Mouse (Mus musculus): Measurements from ENCODE around the gene Igfbp1. TPM values are rescaled to one million over a fixed set of nuclear protein-coding genes. Genes with fewer than 3 reads are reported as not detected.
A peak's percentile ranks its signal among the peaks of the same experiment; 100 is the strongest.

The Igfbp1 gene
- polyA plus RNA-seq (2015; fragmentation: Nextera tagmentation; extraction: Ambion mirVana): 0.32 and 0.38 TPM in 2 replicates

DNA sequence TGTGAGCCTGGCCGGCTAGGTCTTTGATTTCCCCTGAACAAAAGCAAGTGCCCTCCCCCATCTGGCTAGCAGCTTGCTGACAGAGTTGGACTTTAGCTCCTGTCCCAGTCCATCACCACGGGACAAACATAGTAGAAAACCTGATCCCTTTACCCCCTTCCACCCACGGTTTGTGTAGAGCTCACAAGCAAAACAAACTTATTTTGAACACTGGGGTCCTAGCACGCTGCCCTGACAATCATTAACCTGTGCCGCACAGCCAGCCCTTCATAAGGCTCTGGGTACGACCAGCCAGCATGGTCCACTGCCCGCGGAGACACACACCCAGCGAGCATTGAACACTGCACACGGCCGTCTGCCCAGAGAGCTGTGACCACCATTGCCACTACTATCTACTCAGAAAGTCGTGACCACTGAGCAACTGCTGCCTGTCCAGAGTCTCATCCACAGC lies at the start of gene Igfbp1:
Gene Igfbp1 (plus strand): TSS at position 292 of the 451 bp plus-strand sequence.
- H3K36me3 ChIP-seq: no peaks in the 10 kb centered on the region
- H3K4me2 ChIP-seq: no peak within 1 kb of the TSS
- peaks cover 6% of the 10 kb centered on the region for H3K4me1 ChIP-seq (replicated peaks)
- H3K9me3 ChIP-seq: no peaks in the 10 kb centered on the region
- H3K27me3 ChIP-seq: no peaks in the 10 kb centered on the region
- 29% methylated on average over 12 of the region's 12 CpGs for WGBS
- H3K9ac ChIP-seq: no peak within 1 kb of the TSS
- H3K27ac ChIP-seq (replicated peaks): no peak within 1 kb of the TSS
- H3K4me3 ChIP-seq: no peak within 1 kb of the TSS
- no peak for ATAC-seq (ENCODE audit: low read depth)

- Histone ChIP-seq H3K4me3 (no peak overlapping the region), H3K4me1 (replicated peaks) (no peaks in the 10 kb centered on the region), H3K9ac (no peak overlapping the region), H3K9me3 (no peaks in the 10 kb centered on the region), H3K36me3 (peaks cover 29% of the 10 kb centered on the region), H3K4me2 (no peak overlapping the region), H3K27ac (replicated peaks) (no peak overlapping the region), H3K27me3 (no peaks in the 10 kb centered on the region)
- no peak for ATAC-seq (ENCODE audit: low read depth)
- 81% methylated on average over 7 of the region's 7 CpGs for WGBS
Observed at GRCm38 (mm10) chr11:7147945-7148344, 49.6 kb upstream of the Igfbp1 start.

DNA sequence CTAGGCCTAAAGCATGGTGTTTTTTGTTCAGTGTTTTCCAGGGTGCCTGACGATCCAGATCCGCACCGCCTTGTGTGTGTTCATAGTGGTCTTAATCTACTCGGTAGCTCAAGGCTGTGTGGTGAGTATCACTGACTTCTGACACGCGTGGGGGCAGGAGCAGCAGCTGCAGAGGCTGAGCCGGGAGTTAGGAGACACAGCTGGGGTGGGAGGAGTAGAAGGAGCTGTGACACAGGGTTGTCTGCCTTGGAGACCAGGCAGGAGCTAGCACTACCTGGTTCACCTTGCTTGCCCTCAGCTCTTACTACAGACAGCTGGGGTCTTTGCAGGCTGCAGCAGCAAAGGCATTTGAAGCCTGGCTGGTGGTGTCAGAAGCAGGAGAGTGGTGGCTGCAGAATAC lies 48.1 kb upstream of the Igfbp1 start:
- no peak overlapping the region for H3K4me2 ChIP-seq
- H3K36me3 ChIP-seq: peaks cover 29% of the 10 kb centered on the region
- no peak overlapping the region for H3K27ac ChIP-seq (replicated peaks)
- no peaks in the 10 kb centered on the region for H3K4me1 ChIP-seq (replicated peaks)
- no peaks in the 10 kb centered on the region for H3K9me3 ChIP-seq
- no peaks in the 10 kb centered on the region for H3K27me3 ChIP-seq
- WGBS: 84% methylated on average over 7 of the region's 7 CpGs
- no peak overlapping the region for H3K9ac ChIP-seq
- H3K4me3 ChIP-seq: no peak overlapping the region
- ATAC-seq (ENCODE audit: low read depth): no peak

- no peaks in the 10 kb centered on the region for H3K9me3 ChIP-seq
- no peaks in the 10 kb centered on the region for H3K4me1 ChIP-seq (replicated peaks)
- no peak for ATAC-seq (ENCODE audit: low read depth)
- H3K27ac ChIP-seq (replicated peaks): no peak overlapping the region
- no peak overlapping the region for H3K4me3 ChIP-seq
- no peak overlapping the region for H3K9ac ChIP-seq
- H3K27me3 ChIP-seq: no peaks in the 10 kb centered on the region
- 84% methylated on average over 8 of the region's 8 CpGs for WGBS
- no peak overlapping the region for H3K4me2 ChIP-seq
- peaks cover 21% of the 10 kb centered on the region for H3K36me3 ChIP-seq
Observed at GRCm38 (mm10) chr11:7150511-7150910, 47.1 kb upstream of the Igfbp1 start.

GRCm38 (mm10) chr11:7152371-7152770 lies 45.2 kb upstream of the Igfbp1 start:
- H3K27ac ChIP-seq (replicated peaks): no peak overlapping the region
- no peak for ATAC-seq (ENCODE audit: low read depth)
- no peak overlapping the region for H3K4me3 ChIP-seq
- H3K27me3 ChIP-seq: no peaks in the 10 kb centered on the region
- no peak overlapping the region for H3K9ac ChIP-seq
- no peak overlapping the region for H3K4me2 ChIP-seq
- WGBS: 96% methylated on average over 12 of the region's 12 CpGs
- H3K9me3 ChIP-seq: no peaks in the 10 kb centered on the region
- peaks cover 10% of the 10 kb centered on the region; the same call in 1 of the 2 replicates for H3K36me3 ChIP-seq
- H3K4me1 ChIP-seq (replicated peaks): no peaks in the 10 kb centered on the region

DNA sequence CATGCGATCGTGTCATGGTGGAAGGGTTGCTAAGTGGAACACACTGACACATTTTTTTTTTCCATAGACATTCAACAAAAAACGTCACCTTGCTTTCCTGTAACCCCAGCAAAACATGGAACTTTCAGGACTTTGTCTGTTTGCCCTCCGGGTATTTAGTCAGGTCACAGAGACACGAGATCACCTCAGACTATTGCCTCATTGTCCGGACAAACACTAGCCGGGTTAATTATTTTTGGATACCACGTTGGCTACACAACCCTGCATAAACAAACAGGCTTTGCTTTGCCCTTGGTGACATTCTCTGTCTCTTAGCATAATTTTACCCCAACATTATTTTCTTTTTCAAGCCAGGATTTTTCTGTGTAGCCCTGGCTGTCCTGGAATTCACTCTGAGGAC lies 44.5 kb upstream of the Igfbp1 start:
- H3K4me2 ChIP-seq: no peak overlapping the region
- no peak for ATAC-seq (ENCODE audit: low read depth)
- H3K9me3 ChIP-seq: no peaks in the 10 kb centered on the region
- H3K4me3 ChIP-seq: no peak overlapping the region
- no peaks in the 10 kb centered on the region for H3K27me3 ChIP-seq
- no peaks in the 10 kb centered on the region for H3K4me1 ChIP-seq (replicated peaks)
- H3K36me3 ChIP-seq: peaks cover 10% of the 10 kb centered on the region; the same call in 1 of the 2 replicates
- no peak overlapping the region for H3K27ac ChIP-seq (replicated peaks)
- H3K9ac ChIP-seq: no peak overlapping the region
- WGBS: 78% methylated on average over 8 of the region's 8 CpGs

- no peaks in the 10 kb centered on the region for H3K9me3 ChIP-seq
- whole genome bisulfite sequencing: 66% methylated on average over 4 of the region's 4 CpGs
- H3K4me1 ChIP-seq (replicated peaks): peaks cover 13% of the 10 kb centered on the region
- no peak overlapping the region for H3K27ac ChIP-seq (replicated peaks)
- H3K36me3 ChIP-seq: peaks cover 9% of the 10 kb centered on the region; the same call in 1 of the 2 replicates
- H3K4me3 ChIP-seq: no peak overlapping the region
- H3K4me2 ChIP-seq: no peak overlapping the region
- no peak for ATAC-seq (ENCODE audit: low read depth)
- no peak overlapping the region for H3K9ac ChIP-seq
- H3K27me3 ChIP-seq: no peaks in the 10 kb centered on the region
Observed at GRCm38 (mm10) chr11:7156427-7156826, 41.2 kb upstream of the Igfbp1 start.

GRCm38 (mm10) chr11:7158196-7158595 lies 39.4 kb upstream of the Igfbp1 start:
- Histone ChIP-seq H3K36me3 (no peaks in the 10 kb centered on the region), H3K27ac (replicated peaks) (no peak overlapping the region), H3K4me3 (no peak overlapping the region), H3K4me2 (no peak overlapping the region), H3K27me3 (no peaks in the 10 kb centered on the region), H3K9me3 (no peaks in the 10 kb centered on the region), H3K4me1 (replicated peaks) (peaks cover 14% of the 10 kb centered on the region), H3K9ac (no peak overlapping the region)
- WGBS: 90% methylated on average over 6 of the region's 6 CpGs
- ATAC-seq (ENCODE audit: low read depth): no peak

- 0 out of 2 replicates have a peak overlapping the region, but pooled peaks have one; percentile 38 for H3K27ac ChIP-seq (replicated peaks)
- H3K36me3 ChIP-seq: no peaks in the 10 kb centered on the region
- H3K4me3 ChIP-seq: no peak overlapping the region
- peaks cover 27% of the 10 kb centered on the region for H3K4me1 ChIP-seq (replicated peaks)
- no peaks in the 10 kb centered on the region for H3K27me3 ChIP-seq
- no peaks in the 10 kb centered on the region for H3K9me3 ChIP-seq
- ATAC-seq (ENCODE audit: low read depth): no peak
- H3K4me2 ChIP-seq: no peak overlapping the region
- no peak overlapping the region for H3K9ac ChIP-seq
- 79% methylated on average over 6 of the region's 6 CpGs for WGBS
Observed at GRCm38 (mm10) chr11:7160146-7160545, 37.4 kb upstream of the Igfbp1 start.

DNA sequence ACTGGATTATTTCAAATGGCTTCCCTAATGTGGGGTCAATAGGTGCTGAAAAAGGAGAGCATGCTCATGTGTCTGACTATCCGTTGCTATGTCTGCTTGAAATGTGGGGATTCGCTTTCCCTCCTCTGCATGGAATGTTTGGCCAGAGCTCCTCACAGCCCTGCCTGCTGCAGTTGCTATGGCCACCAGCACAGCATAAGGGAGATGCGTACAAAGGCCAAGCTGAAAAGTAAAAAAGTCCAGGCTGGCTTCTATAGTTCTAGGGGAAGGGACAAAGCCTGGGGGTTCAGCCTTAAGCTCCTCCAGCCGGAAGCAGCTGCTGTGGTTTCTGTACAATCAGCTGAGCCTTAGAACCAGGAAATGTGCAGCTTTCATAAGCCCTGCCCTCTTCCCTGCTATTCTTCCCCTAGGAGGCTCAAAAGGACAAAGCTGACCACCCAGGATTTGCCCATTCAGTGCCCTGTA lies 36.9 kb upstream of the Igfbp1 start:
- Histone ChIP-seq H3K4me3 (no peak overlapping the region), H3K27me3 (no peaks in the 10 kb centered on the region), H3K27ac (replicated peaks) (peak overlapping the region; percentile 80), H3K4me2 (no peak overlapping the region), H3K9ac (no peak overlapping the region), H3K9me3 (no peaks in the 10 kb centered on the region), H3K4me1 (replicated peaks) (peaks cover 29% of the 10 kb centered on the region), H3K36me3 (no peaks in the 10 kb centered on the region)
- 37% methylated on average over 4 of the region's 4 CpGs for WGBS
- ATAC-seq (ENCODE audit: low read depth): peak; percentile 29

DNA sequence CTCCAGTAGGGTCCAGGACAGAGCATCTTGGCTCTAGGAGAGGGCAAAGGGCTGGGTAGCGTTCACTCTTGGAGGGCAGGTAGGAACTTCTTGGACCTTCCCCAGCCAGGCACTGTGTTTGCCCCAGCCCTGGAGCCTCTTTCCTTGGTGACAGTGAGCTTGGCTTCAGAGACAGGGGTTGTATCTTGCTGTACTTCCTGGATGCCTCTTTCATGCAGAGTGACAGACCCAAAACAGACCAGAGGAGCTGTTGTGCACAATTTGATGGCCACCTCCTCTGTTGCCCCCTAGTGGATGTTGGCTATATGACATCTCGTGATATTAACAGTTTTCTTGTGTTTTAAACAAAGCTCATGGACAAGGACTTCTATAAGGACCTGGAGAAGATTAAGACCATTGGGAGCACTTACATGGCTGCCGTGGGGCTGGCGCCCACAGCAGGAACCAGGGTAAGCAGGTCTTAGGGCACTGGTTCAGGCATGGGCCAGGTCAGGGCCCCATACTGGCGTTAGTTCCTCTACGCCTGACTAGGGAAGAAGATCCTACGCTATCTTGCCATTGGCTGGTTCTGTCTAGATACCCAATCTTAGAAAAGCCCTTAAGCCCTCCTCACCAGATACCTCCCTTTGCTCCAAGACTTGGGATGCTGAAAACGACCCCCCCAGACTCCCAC lies 35.9 kb upstream of the Igfbp1 start:
- Histone ChIP-seq H3K36me3 (peaks cover 4% of the 10 kb centered on the region; the same call in 1 of the 2 replicates), H3K4me1 (replicated peaks) (peaks cover 29% of the 10 kb centered on the region), H3K27me3 (no peaks in the 10 kb centered on the region), H3K4me2 (no peak overlapping the region), H3K9ac (no peak overlapping the region), H3K4me3 (no peak overlapping the region), H3K27ac (replicated peaks) (peak overlapping the region; percentile 80; the same call in 1 of the 2 replicates), H3K9me3 (no peaks in the 10 kb centered on the region)
- WGBS: 82% methylated on average over 8 of the region's 8 CpGs
- peak; percentile 51; the same call in 1 of the 2 replicates for ATAC-seq (ENCODE audit: low read depth)

- H3K9ac ChIP-seq: no peak overlapping the region
- 42% methylated on average over 4 of the region's 4 CpGs for WGBS
- ATAC-seq (ENCODE audit: low read depth): peak; percentile 66; the same call in 1 of the 2 replicates
- no peak overlapping the region for H3K4me2 ChIP-seq
- no peaks in the 10 kb centered on the region for H3K27me3 ChIP-seq
- H3K4me1 ChIP-seq (replicated peaks): peaks cover 29% of the 10 kb centered on the region
- no peak overlapping the region for H3K4me3 ChIP-seq
- peak overlapping the region; percentile 56 for H3K27ac ChIP-seq (replicated peaks)
- H3K9me3 ChIP-seq: no peaks in the 10 kb centered on the region
- peaks cover 16% of the 10 kb centered on the region for H3K36me3 ChIP-seq
Observed at GRCm38 (mm10) chr11:7164416-7164815, 33.2 kb upstream of the Igfbp1 start.

Measured in neural tube, embryonic 13.5 days (tissue).